Mouse (Mus musculus): ENCODE data around the gene Zfp941. TPM values are rescaled to one million over a fixed set of nuclear protein-coding genes. Genes with fewer than 3 reads are reported as not detected.
"Not testable (repeated sequence)": the region's sequence is repeated elsewhere in the genome, so short reads cannot be mapped to it uniquely, and the experiment has no call there.

The Zfp941 gene
- polyA plus RNA-seq, 1 experiment from 2014 or later, result 0.06 TPM

DNA sequence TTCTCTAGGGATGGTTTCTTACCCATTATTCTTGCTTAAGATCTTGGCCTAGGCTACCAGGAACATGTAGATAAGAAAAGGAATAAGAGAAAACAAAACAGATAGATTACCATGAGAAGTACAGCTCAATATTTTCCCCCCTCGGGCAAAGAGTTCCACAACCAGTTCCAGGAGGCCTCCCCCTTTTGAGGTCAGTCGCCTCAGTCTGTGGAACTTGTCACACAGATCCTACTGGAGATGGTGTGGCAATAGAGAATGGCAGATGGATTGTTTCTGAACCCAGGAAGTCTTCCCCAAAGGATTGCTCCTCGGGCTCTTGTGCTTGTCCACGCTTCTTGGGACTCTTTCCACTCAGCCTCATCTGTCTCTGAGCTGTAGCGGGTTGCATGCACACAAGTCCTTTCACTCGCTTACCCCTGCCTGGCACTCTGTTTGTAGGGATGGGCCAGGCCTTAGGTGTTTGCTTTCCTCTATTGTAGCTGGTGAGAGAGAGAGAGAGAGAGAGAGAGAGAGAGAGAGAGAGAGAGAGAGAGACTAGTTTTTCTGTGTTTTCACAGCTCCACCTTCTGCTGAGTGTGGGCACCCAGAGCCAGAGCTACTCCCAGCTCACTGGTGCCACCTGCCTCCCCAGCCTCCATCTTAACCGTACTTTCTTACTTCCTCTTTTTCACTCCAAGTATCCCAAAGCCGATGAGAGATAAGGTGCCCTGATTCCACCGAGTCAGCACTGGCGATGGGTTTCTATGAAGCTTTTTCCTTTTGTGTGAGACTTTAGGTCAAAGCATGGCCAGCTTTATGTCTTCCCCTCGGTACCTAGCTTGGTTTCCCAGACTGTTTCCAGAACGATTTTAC is 55.9 kb downstream of the Zfp941 start:
- H3K4me2 ChIP-seq (ENCODE audit: low read depth, low read length), result no peak overlapping the region
- no peaks in the 10 kb centered on the region for H3K36me3 ChIP-seq (ENCODE audit: control insufficient read depth, insufficient read depth)
- no peaks in the 10 kb centered on the region for H3K9me3 ChIP-seq (replicated peaks; ENCODE audit: control insufficient read depth, low read length)
- H3K9ac ChIP-seq (ENCODE audit: low read depth, low read length), result no peak overlapping the region
- H3K4me1 ChIP-seq (ENCODE audit: control insufficient read depth, low read depth, low read length), result no peaks in the 10 kb centered on the region
- no peaks in the 10 kb centered on the region for H3K27me3 ChIP-seq (ENCODE audit: control insufficient read depth, insufficient read depth, low read depth, low read length)
- H3K4me3 ChIP-seq (ENCODE audit: low read depth, low read length), result no peak overlapping the region
- no peak overlapping the region for H3K27ac ChIP-seq (ENCODE audit: low read length)
- WGBS (ENCODE audit: insufficient replicate concordance), result 38% methylated on average over 12 of the region's 12 CpGs
- ATAC-seq (ENCODE audit: low read depth), result no peak

DNA sequence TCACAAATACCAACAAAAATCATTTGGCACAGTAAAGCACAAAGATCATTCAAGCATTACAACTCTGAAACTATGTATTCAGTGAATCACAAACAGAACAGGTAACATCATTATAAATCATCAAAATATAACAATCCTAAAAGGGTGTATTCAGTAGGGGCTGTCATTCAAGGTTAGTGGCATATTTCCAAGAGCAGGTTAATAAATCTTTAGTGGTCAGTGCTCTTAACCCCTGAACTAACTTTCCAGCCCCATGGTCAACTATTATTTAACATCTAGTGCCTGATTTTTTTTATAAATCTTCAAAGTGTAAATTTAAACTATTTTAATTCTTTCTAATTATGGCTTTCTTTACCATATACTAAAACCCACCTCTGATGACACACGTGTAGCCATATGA is 56.6 kb downstream of the Zfp941 start:
- not testable (repeated sequence) for ATAC-seq (ENCODE audit: low read depth); H3K9me3 ChIP-seq (replicated peaks; ENCODE audit: control insufficient read depth, low read length); H3K27me3 ChIP-seq (ENCODE audit: control insufficient read depth, insufficient read depth, low read depth, low read length); H3K4me3 ChIP-seq (ENCODE audit: low read depth, low read length); H3K9ac ChIP-seq (ENCODE audit: low read depth, low read length); H3K4me2 ChIP-seq (ENCODE audit: low read depth, low read length); H3K4me1 ChIP-seq (ENCODE audit: control insufficient read depth, low read depth, low read length); H3K27ac ChIP-seq (ENCODE audit: low read length); H3K36me3 ChIP-seq (ENCODE audit: control insufficient read depth, insufficient read depth)
- WGBS (ENCODE audit: insufficient replicate concordance), result 45% methylated on average over 1 of the region's 1 CpGs

DNA sequence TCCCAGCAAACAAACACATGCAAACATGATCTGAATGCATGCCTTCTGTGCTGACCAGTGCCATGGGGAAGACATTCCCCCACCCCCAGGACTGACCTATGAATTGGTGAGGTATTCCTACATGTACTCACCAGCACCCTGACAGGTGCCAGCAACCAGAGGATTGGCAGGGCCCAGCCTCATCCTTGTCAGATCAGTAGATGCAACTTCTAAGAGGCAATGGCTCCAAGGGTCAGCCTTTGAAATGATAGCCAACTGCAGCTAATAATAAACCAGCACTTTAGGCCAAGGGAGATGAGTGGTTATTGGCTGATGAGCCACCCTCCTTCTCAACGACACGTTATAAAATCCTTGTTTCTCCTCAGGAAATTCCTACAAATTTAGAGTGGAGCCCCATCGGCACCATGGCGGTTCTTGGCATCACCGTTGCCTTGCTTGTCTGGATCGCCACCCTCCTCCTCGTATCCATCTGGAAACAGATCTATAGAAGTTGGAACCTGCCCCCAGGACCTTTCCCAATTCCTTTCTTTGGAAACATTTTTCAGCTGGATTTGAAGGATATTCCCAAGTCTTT is 58.4 kb downstream of the Zfp941 start, which contains the start of gene Cyp2e1:
Cyp2e1 (plus strand) TSS at position 293 of the 574 bp plus-strand sequence.
- no peak within 1 kb of the TSS for H3K4me3 ChIP-seq (ENCODE audit: low read depth, low read length)

DNA sequence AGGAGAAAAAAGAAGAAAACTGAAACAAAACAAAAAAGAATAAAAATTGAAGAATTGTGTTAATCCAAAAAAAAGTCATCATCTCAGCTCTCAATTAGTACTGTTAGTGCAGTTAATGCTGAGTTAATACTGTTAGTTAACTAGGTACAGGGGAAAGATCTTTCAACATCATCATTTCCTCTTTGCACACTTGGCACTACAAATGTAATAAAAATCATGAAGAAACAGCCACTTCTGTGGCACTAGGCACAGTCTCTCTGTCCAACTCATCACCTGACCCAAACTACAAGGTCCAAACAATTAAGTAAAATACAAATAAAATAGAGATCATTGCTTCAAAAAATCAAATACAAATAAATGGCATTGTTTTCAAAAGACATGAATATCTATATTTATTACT is 61.3 kb downstream of the Zfp941 start:
- Histone ChIP-seq H3K9ac (ENCODE audit: low read depth, low read length) (no peak overlapping the region), H3K4me2 (ENCODE audit: low read depth, low read length) (no peak overlapping the region), H3K36me3 (ENCODE audit: control insufficient read depth, insufficient read depth) (no peaks in the 10 kb centered on the region), H3K9me3 (replicated peaks; ENCODE audit: control insufficient read depth, low read length) (no peaks in the 10 kb centered on the region), H3K4me3 (ENCODE audit: low read depth, low read length) (no peak overlapping the region), H3K27ac (ENCODE audit: low read length) (no peak overlapping the region), H3K27me3 (ENCODE audit: control insufficient read depth, insufficient read depth, low read depth, low read length) (no peaks in the 10 kb centered on the region), H3K4me1 (ENCODE audit: control insufficient read depth, low read depth, low read length) (no peaks in the 10 kb centered on the region)
- ATAC-seq (ENCODE audit: low read depth), result no peak

More for the DNA sequence above, 58.4 kb downstream of the Zfp941 start, which contains the start of gene Cyp2e1:
- H3K27me3 ChIP-seq (ENCODE audit: control insufficient read depth, insufficient read depth, low read depth, low read length), result no peaks in the 10 kb centered on the region
- WGBS (ENCODE audit: insufficient replicate concordance), result 60% methylated on average over 7 of the region's 7 CpGs
- H3K36me3 ChIP-seq (ENCODE audit: control insufficient read depth, insufficient read depth), result no peaks in the 10 kb centered on the region
- H3K4me2 ChIP-seq (ENCODE audit: low read depth, low read length), result no peak within 1 kb of the TSS
- no peaks in the 10 kb centered on the region for H3K4me1 ChIP-seq (ENCODE audit: control insufficient read depth, low read depth, low read length)
- no peak within 1 kb of the TSS for H3K9ac ChIP-seq (ENCODE audit: low read depth, low read length)
- no peak within 1 kb of the TSS for H3K27ac ChIP-seq (ENCODE audit: low read length)
- H3K9me3 ChIP-seq (replicated peaks; ENCODE audit: control insufficient read depth, low read length), result no peaks in the 10 kb centered on the region
- ATAC-seq (ENCODE audit: low read depth), result no peak

Other genes starting within 250 kb of the Zfp941 start
- not detected in 2 replicates for gene Olfr46, start 220.9 kb downstream of the Zfp941 start, polyA plus RNA-seq (2015; fragmentation: Nextera tagmentation; extraction: Ambion mirVana)
- gene Olfr61, start 193.2 kb downstream of the Zfp941 start, polyA plus RNA-seq (2015; fragmentation: Nextera tagmentation; extraction: Ambion mirVana), result not detected in 2 replicates
- gene Olfr53, start 175.7 kb downstream of the Zfp941 start, polyA plus RNA-seq (2015; fragmentation: Nextera tagmentation; extraction: Ambion mirVana), result not detected in 2 replicates
- gene Olfr539, start 162.2 kb downstream of the Zfp941 start, polyA plus RNA-seq (2015; fragmentation: Nextera tagmentation; extraction: Ambion mirVana), result not detected in 2 replicates
- gene Olfr45, start 140.2 kb downstream of the Zfp941 start, polyA plus RNA-seq (2015; fragmentation: Nextera tagmentation; extraction: Ambion mirVana), result not detected in 2 replicates
- gene Olfr541, start 124.9 kb downstream of the Zfp941 start, polyA plus RNA-seq (2015; fragmentation: Nextera tagmentation; extraction: Ambion mirVana), result not detected in 2 replicates
- 0.97 and 1.1 TPM in 2 replicates for gene Cyp2e1, start 58.4 kb downstream of the Zfp941 start, polyA plus RNA-seq (2015; fragmentation: Nextera tagmentation; extraction: Ambion mirVana)
- gene Syce1, start 34.3 kb downstream of the Zfp941 start, polyA plus RNA-seq (2015; fragmentation: Nextera tagmentation; extraction: Ambion mirVana), result 0.07 and 0.14 TPM in 2 replicates
- 30.3 and 32.9 TPM in 2 replicates for gene Urah, start 12.8 kb upstream of the Zfp941 start, polyA plus RNA-seq (2015; fragmentation: Nextera tagmentation; extraction: Ambion mirVana)
- gene Scgb1c1, start 23.4 kb upstream of the Zfp941 start, polyA plus RNA-seq (2015; fragmentation: Nextera tagmentation; extraction: Ambion mirVana), result not detected in 2 replicates
- not detected in 2 replicates for gene Odf3, start 25.6 kb upstream of the Zfp941 start, polyA plus RNA-seq (2015; fragmentation: Nextera tagmentation; extraction: Ambion mirVana)
- not detected in 2 replicates for gene Gm45785, start 34.2 kb upstream of the Zfp941 start, polyA plus RNA-seq (2015; fragmentation: Nextera tagmentation; extraction: Ambion mirVana)
- 21.2 and 21.5 TPM in 2 replicates for gene Ric8a, start 34.8 kb upstream of the Zfp941 start, polyA plus RNA-seq (2015; fragmentation: Nextera tagmentation; extraction: Ambion mirVana)
- gene Bet1l, start 35.4 kb upstream of the Zfp941 start, polyA plus RNA-seq (2015; fragmentation: Nextera tagmentation; extraction: Ambion mirVana), result 19.3 and 20.9 TPM in 2 replicates
- gene Psmd13, start 59.8 kb upstream of the Zfp941 start, polyA plus RNA-seq (2015; fragmentation: Nextera tagmentation; extraction: Ambion mirVana), result 108 and 123 TPM in 2 replicates
- gene Sirt3, start 60.1 kb upstream of the Zfp941 start, polyA plus RNA-seq (2015; fragmentation: Nextera tagmentation; extraction: Ambion mirVana), result 21.9 and 23.6 TPM in 2 replicates
- 1.4 and 3.4 TPM in 2 replicates for gene Cox8b, start 78.3 kb upstream of the Zfp941 start, polyA plus RNA-seq (2015; fragmentation: Nextera tagmentation; extraction: Ambion mirVana)
- gene Nlrp6, start 98.7 kb upstream of the Zfp941 start, polyA plus RNA-seq (2015; fragmentation: Nextera tagmentation; extraction: Ambion mirVana), result 7.8 and 10.8 TPM in 2 replicates
- gene Pgghg, start 119.2 kb upstream of the Zfp941 start, polyA plus RNA-seq (2015; fragmentation: Nextera tagmentation; extraction: Ambion mirVana), result 6.0 and 7.9 TPM in 2 replicates
- 0.26 and 0.44 TPM in 2 replicates for gene Ifitm5, start 128.1 kb upstream of the Zfp941 start, polyA plus RNA-seq (2015; fragmentation: Nextera tagmentation; extraction: Ambion mirVana)
- gene Gm45717, start 133.8 kb upstream of the Zfp941 start, polyA plus RNA-seq (2015; fragmentation: Nextera tagmentation; extraction: Ambion mirVana), result not detected in 2 replicates
- gene Ifitm2, start 133.8 kb upstream of the Zfp941 start, polyA plus RNA-seq (2015; fragmentation: Nextera tagmentation; extraction: Ambion mirVana), result 391 and 458 TPM in 2 replicates
- gene Ifitm1, start 145.0 kb upstream of the Zfp941 start, polyA plus RNA-seq (2015; fragmentation: Nextera tagmentation; extraction: Ambion mirVana), result 15.2 and 15.4 TPM in 2 replicates
- 68.0 and 76.2 TPM in 2 replicates for gene Ifitm3, start 188.6 kb upstream of the Zfp941 start, polyA plus RNA-seq (2015; fragmentation: Nextera tagmentation; extraction: Ambion mirVana)
- 23.3 and 28.4 TPM in 2 replicates for gene Ifitm6, start 195.7 kb upstream of the Zfp941 start, polyA plus RNA-seq (2015; fragmentation: Nextera tagmentation; extraction: Ambion mirVana)
- gene Gm17387, start 207.0 kb upstream of the Zfp941 start, polyA plus RNA-seq (2015; fragmentation: Nextera tagmentation; extraction: Ambion mirVana), result not detected in 2 replicates
- 0.35 and 0.37 TPM in 2 replicates for gene B4galnt4, start 238.9 kb upstream of the Zfp941 start, polyA plus RNA-seq (2015; fragmentation: Nextera tagmentation; extraction: Ambion mirVana)

All from liver, embryonic 16.5 days (tissue).